Mouse (Mus musculus) effector memory CD4-positive, alpha-beta T cell, adult 5 months (primary cell): ENCODE measurements around the gene Exo5. TPM values are rescaled to one million over a fixed set of nuclear protein-coding genes. Genes with fewer than 3 reads are reported as not detected.

Experiments
- polyA plus RNA-seq: library from polyadenylated mRNA; unstranded; fragments of 100-300 nt; shearing (Covaris generic); gene quantifications from one replicate; pipeline ENCODE4 v1.2.1, GENCODE M21; 2017

Gene Exo5
- polyA plus RNA-seq, result 8.6 TPM

DNA sequence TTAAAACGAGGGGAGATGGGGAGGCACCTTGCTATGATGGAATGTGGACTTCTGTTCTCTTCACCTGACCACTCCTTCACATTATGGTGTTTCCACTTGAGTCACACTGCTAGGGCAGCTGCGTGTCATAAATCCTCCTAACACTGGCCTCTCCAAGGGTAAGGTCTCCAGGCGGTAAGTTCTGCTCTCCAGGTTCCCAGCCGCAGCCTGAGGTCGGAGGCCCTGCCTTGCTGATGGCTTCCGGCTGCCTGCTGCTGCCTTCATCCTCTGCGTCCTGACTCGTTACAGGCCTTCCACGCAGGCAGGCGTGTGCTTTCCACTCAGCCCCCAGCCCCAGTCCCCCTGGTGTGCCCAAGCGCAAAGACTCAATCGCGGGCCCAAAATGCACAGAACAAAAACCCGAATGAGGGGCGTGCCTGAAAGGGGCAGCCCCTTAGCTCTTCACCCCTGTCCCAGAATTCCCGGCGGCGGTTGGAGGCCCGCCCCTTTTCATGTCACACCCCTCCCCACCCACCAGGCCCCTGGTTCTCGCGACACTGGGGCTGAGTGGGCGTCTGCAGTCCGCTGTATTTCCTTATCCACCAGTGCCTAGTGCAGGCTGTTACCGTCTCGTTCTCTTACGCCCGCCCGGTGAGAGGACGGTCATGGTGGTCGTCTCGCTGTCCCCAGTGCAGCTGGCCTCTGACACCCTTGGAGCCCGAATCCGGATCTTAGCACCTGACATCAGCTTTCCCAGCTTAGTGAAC, at the start of gene Exo5:
Gene Exo5 (minus strand): TSS at position 464 of the 746 bp plus-strand sequence.

DNA sequence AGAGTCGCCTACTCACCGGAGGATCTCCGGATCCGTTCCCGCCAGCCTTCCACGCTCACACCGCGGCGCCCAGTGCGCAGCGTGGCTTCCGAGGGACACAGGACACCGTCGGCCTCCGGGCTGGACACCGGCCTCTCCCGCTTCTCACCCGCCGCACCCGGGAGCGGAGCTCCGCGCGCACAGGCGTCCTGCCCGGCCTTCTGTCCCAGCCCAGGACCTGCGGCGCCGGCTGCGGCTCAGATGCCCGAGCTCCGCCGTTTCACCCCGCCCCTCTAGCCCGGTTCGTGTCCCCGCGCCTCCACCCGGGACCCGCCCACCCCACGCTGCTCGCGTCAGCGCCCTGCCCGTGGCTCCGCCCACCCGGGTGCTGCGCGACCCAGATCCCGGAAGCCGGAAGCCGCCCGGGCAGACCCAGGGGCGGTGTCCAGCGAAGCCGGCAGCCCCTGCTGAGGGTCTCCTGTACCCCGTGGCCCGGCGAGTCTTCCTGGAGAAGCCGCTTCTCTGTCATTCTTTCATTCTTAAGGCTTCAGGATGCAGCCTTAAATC, 26.7 kb upstream of the Exo5 start, which contains the start of gene Zfp69:
Gene Zfp69 (minus strand): TSS at position 272 of the 546 bp plus-strand sequence.

Other genes with a start within 250 kb of the Exo5 start
- not detected for gene Kcnq4, start 176.4 kb downstream of the Exo5 start, polyA plus RNA-seq
- gene Nfyc, start 93.4 kb downstream of the Exo5 start, polyA plus RNA-seq, result 100 TPM
- gene Rims3, start 70.2 kb downstream of the Exo5 start, polyA plus RNA-seq, result 0.97 TPM
- gene Zfp69, start 26.7 kb upstream of the Exo5 start, polyA plus RNA-seq, result 5.4 TPM
- 74.7 TPM for gene Smap2, start 92.2 kb upstream of the Exo5 start, polyA plus RNA-seq
- gene Col9a2, start 114.4 kb upstream of the Exo5 start, polyA plus RNA-seq, result not detected
- gene Zmpste24, start 173.2 kb upstream of the Exo5 start, polyA plus RNA-seq, result 36.1 TPM
- not detected for gene Tmco2, start 184.2 kb upstream of the Exo5 start, polyA plus RNA-seq